Mouse (Mus musculus): ENCODE measurements at regions not wholly inside any gene's neighbourhood (a gene's known extent, or its start where the extent isn't known, plus 50 kb on each side); places are given as distances from the start of the nearest gene placed in this dataset.
"Not testable (repeated sequence)": the region's sequence is repeated elsewhere in the genome, so short reads cannot be mapped to it uniquely, and the experiment has no call there.

GRCm38 (mm10) chr10:52529661-52530060, 112.3 kb downstream of the Nus1 start:
- not testable (repeated sequence) for DNase-seq (ENCODE audit: low read depth, low spot score)

GRCm38 (mm10) chr10:52530846-52531245, 113.5 kb downstream of the Nus1 start:
- DNase-seq (ENCODE audit: low read depth, low spot score), result no peak

- peak; percentile 8 for DNase-seq (ENCODE audit: low read depth, low spot score)
These were observed 116.0 kb downstream of the Nus1 start for GRCm38 (mm10) chr10:52533278-52533892.

GRCm38 (mm10) chr10:52533893-52534287, 116.5 kb downstream of the Nus1 start:
- DNase-seq (ENCODE audit: low read depth, low spot score), result peak; percentile 55

- peak; percentile 74 for DNase-seq (ENCODE audit: low read depth, low spot score)
These were observed 128.2 kb downstream of the Nus1 start for GRCm38 (mm10) chr10:52545566-52545965.

GRCm38 (mm10) chr10:52577383-52577782, 113.0 kb upstream of the Slc35f1 start:
- no peak for DNase-seq (ENCODE audit: low read depth, low spot score)

GRCm38 (mm10) chr10:52577795-52578194, 112.5 kb upstream of the Slc35f1 start:
- no peak for DNase-seq (ENCODE audit: low read depth, low spot score)

GRCm38 (mm10) chr10:52578238-52578832, 112.0 kb upstream of the Slc35f1 start:
- no peak for DNase-seq (ENCODE audit: low read depth, low spot score)

- peak; percentile 2 for DNase-seq (ENCODE audit: low read depth, low spot score)
These were observed 96.6 kb upstream of the Slc35f1 start for GRCm38 (mm10) chr10:52593780-52594179.

All from ZHBTc4 (cell line).